8 mouse cellular contexts compared by ENCODE assay signal in genomic region chr7:80369967-80370431, GRCm38 (mm10). TPM values are rescaled to one million over a fixed set of nuclear protein-coding genes. Genes with fewer than 3 reads are reported as not detected.
DNase-seq lines count a peak whose midpoint lies in the region; ATAC-seq and TF ChIP-seq lines count a peak whose summit lies in the region.

No protein-coding gene starts in this region.

- peaks cover 28% of the 10 kb centered on the region for H3K36me3 ChIP-seq in heart, embryonic 15.5 days
- peaks cover 42% of the 10 kb centered on the region for H3K36me3 ChIP-seq in G1E (replicated peaks)
- peaks cover 16% of the 10 kb centered on the region for H3K36me3 ChIP-seq in heart, embryonic 16.5 days (ENCODE audit: control insufficient read depth, insufficient read depth)

- no peak for DNase-seq in heart, postnatal 10 days
- DNase-seq in G1E (ENCODE audit: low spot score): no peak
- DNase-seq in cerebellum, postnatal 14 days: no peak
- no peak for DNase-seq in spleen, postnatal 10 days (ENCODE audit: low spot score in 2 of 2)
- no peak for DNase-seq in ovary, postnatal 14 days (ENCODE audit: low spot score)

- peak overlapping the region; percentile 90 for H3K9ac ChIP-seq in heart, embryonic 15.5 days
- H3K9ac ChIP-seq in heart, embryonic 16.5 days (ENCODE audit: low read length): peak overlapping the region; percentile 96

- H3K27me3 ChIP-seq in heart, embryonic 15.5 days: no peaks in the 10 kb centered on the region
- H3K27me3 ChIP-seq in G1E (ENCODE audit: insufficient read depth, low read length): no peaks in the 10 kb centered on the region; the same call in 1 of the 2 replicates
- H3K27me3 ChIP-seq in heart, embryonic 16.5 days (ENCODE audit: control insufficient read depth, insufficient read depth, low read length): no peaks in the 10 kb centered on the region

- intact Hi-C loops in heart, postnatal 10 days (cut with DNase I): loop anchor here (1.0 to 2.0 kb wide), 2 partner anchors 30 to 229 kb away; no protein-coding TSS in a partner anchor

- peak overlapping the region; percentile 86 for H3K4me2 ChIP-seq in heart, embryonic 15.5 days
- H3K4me2 ChIP-seq in heart, embryonic 16.5 days (ENCODE audit: low read depth, low read length): peak overlapping the region; percentile 82

- H3K4me3 ChIP-seq in heart, embryonic 15.5 days: peak overlapping the region; percentile 95
- peak overlapping the region; percentile 82 for H3K4me3 ChIP-seq in G1E (ENCODE audit: low read depth, low read length)
- H3K4me3 ChIP-seq in heart, embryonic 16.5 days (ENCODE audit: low read length): peak overlapping the region; percentile 92

- no peaks in the 10 kb centered on the region for H3K9me3 ChIP-seq in heart, embryonic 15.5 days (replicated peaks)
- H3K9me3 ChIP-seq in G1E (replicated peaks): no peaks in the 10 kb centered on the region
- H3K9me3 ChIP-seq in heart, embryonic 16.5 days (replicated peaks; ENCODE audit: control insufficient read depth, low read length): no peaks in the 10 kb centered on the region

- peaks cover 28% of the 10 kb centered on the region for H3K4me1 ChIP-seq in heart, embryonic 15.5 days (replicated peaks)
- H3K4me1 ChIP-seq in G1E (ENCODE audit: insufficient read depth, low read depth, low read length): peaks cover 62% of the 10 kb centered on the region
- H3K4me1 ChIP-seq in heart, embryonic 16.5 days (ENCODE audit: control insufficient read depth, insufficient read depth, low read length): peaks cover 27% of the 10 kb centered on the region

- H3K27ac ChIP-seq in heart, embryonic 15.5 days: peak overlapping the region; percentile 93
- H3K27ac ChIP-seq in heart, embryonic 16.5 days (ENCODE audit: low read length): peak overlapping the region; percentile 93

- ATAC-seq in heart, embryonic 15.5 days (replicated peaks; ENCODE audit: insufficient number of reproducible peaks, insufficient read depth, low FRiP score, low read depth): peak; percentile 0; the same call in 1 of the 2 replicates
- ATAC-seq in G1E (ENCODE audit: extremely low read depth, insufficient number of reproducible peaks, low FRiP score, poor library complexity, severe bottlenecking): no peak
- no peak for ATAC-seq in heart, embryonic 16.5 days (replicated peaks; ENCODE audit: extremely low read depth, insufficient read depth, low FRiP score)
- peak; percentile 24; the same call in 1 of the 2 replicates for ATAC-seq in megakaryocyte, adult 5-6 weeks (ENCODE audit: poor library complexity, severe bottlenecking)

- TF ChIP-seq CTCF in G1E (IDR thresholded peaks at IDR 0.05; ENCODE audit: low read depth, low read length): no peak

- 45% methylated on average over 4 of the region's 4 CpGs for whole genome bisulfite sequencing in heart, embryonic 15.5 days
- 37% methylated on average over 4 of the region's 4 CpGs for WGBS in heart, embryonic 16.5 days

RNA-seq across cellular contexts. Expression of gene Man2a2, which starts 1.2 kb away (rescaled TPM):
- polyA plus RNA-seq in heart, embryonic 15.5 days (2015; fragmentation: Nextera tagmentation; extraction: Ambion mirVana): 15.1 and 21.1 TPM in 2 replicates
- 10 to 100 TPM; 70.5 to 72.0 TPM for total RNA-seq in heart, postnatal 10 days (2021)
- total RNA-seq in G1E (2014; fragmentation: Nextera tagmentation) (58.7 and 63.1 TPM in 2 replicates), G1E (2017) (49.3 and 57.3 TPM in 2 replicates)
- 31.7 and 37.0 TPM in 2 replicates for polyA plus RNA-seq in G1E (2012)
- polyA plus RNA-seq in heart, embryonic 16.5 days (2015; fragmentation: Nextera tagmentation; extraction: Ambion mirVana): 15.0 and 17.4 TPM in 2 replicates
- total RNA-seq in megakaryocyte, adult 5-6 weeks (2015): 23.3 and 25.3 TPM in 2 replicates
- total RNA-seq in megakaryocyte, adult 5-6 weeks (2017): 27.8 and 39.5 TPM in 2 replicates

RNA-seq across cellular contexts. Expression of gene Fes, which starts 17.7 kb away (rescaled TPM):
- 10.9 and 14.4 TPM in 2 replicates for polyA plus RNA-seq in heart, embryonic 15.5 days (2015; fragmentation: Nextera tagmentation; extraction: Ambion mirVana)
- 10 to 100 TPM; 19.9 to 21.7 TPM for total RNA-seq in heart, postnatal 10 days (2021)
- total RNA-seq in G1E (2014; fragmentation: Nextera tagmentation): 1.5 and 2.7 TPM in 2 replicates
- 5.4 TPM in 2 replicates for total RNA-seq in G1E (2017)
- polyA plus RNA-seq in G1E (2012): 3.4 and 4.9 TPM in 2 replicates
- 14.1 and 15.4 TPM in 2 replicates for polyA plus RNA-seq in heart, embryonic 16.5 days (2015; fragmentation: Nextera tagmentation; extraction: Ambion mirVana)
- total RNA-seq in megakaryocyte, adult 5-6 weeks (2015): 260 and 265 TPM in 2 replicates
- total RNA-seq in megakaryocyte, adult 5-6 weeks (2017): 252 and 267 TPM in 2 replicates

RNA-seq across cellular contexts. Expression of gene Hddc3, which starts 27.1 kb away (rescaled TPM):
- polyA plus RNA-seq in heart, embryonic 15.5 days (2015; fragmentation: Nextera tagmentation; extraction: Ambion mirVana): 16.1 and 17.4 TPM in 2 replicates
- total RNA-seq in heart, postnatal 10 days (2021): 10 to 100 TPM; 33.1 to 35.5 TPM
- 64.8 and 66.3 TPM in 2 replicates for total RNA-seq in G1E (2014; fragmentation: Nextera tagmentation)
- total RNA-seq in G1E (2017): 114 and 124 TPM in 2 replicates
- 48.9 and 55.0 TPM in 2 replicates for polyA plus RNA-seq in G1E (2012)
- polyA plus RNA-seq in heart, embryonic 16.5 days (2015; fragmentation: Nextera tagmentation; extraction: Ambion mirVana): 20.1 and 20.7 TPM in 2 replicates
- total RNA-seq in megakaryocyte, adult 5-6 weeks (2015): 6.7 and 8.5 TPM in 2 replicates
- total RNA-seq in megakaryocyte, adult 5-6 weeks (2017): 6.1 and 11.1 TPM in 2 replicates

RNA-seq across cellular contexts. Expression of gene Unc45a, which starts 29.2 kb away (rescaled TPM):
- 16.6 and 21.5 TPM in 2 replicates for polyA plus RNA-seq in heart, embryonic 15.5 days (2015; fragmentation: Nextera tagmentation; extraction: Ambion mirVana)
- total RNA-seq in heart, postnatal 10 days (2021): 10 to 100 TPM; 17.9 to 18.9 TPM
- total RNA-seq in G1E (2014; fragmentation: Nextera tagmentation) (14.9 and 19.9 TPM in 2 replicates), G1E (2017) (24.1 and 27.1 TPM in 2 replicates)
- 37.4 and 39.0 TPM in 2 replicates for polyA plus RNA-seq in G1E (2012)
- polyA plus RNA-seq in heart, embryonic 16.5 days (2015; fragmentation: Nextera tagmentation; extraction: Ambion mirVana): 20.6 and 25.3 TPM in 2 replicates
- 4.1 and 4.7 TPM in 2 replicates for total RNA-seq in megakaryocyte, adult 5-6 weeks (2015)
- total RNA-seq in megakaryocyte, adult 5-6 weeks (2017): 7.2 and 13.0 TPM in 2 replicates

RNA-seq across cellular contexts. Expression of gene Furin, which starts 35.2 kb away (rescaled TPM):
- polyA plus RNA-seq in heart, embryonic 15.5 days (2015; fragmentation: Nextera tagmentation; extraction: Ambion mirVana): 16.0 and 18.2 TPM in 2 replicates
- 100 to 1,000 TPM; 119 to 139 TPM for total RNA-seq in heart, postnatal 10 days (2021)
- 25.1 and 26.0 TPM in 2 replicates for total RNA-seq in G1E (2014; fragmentation: Nextera tagmentation)
- 16.2 and 21.3 TPM in 2 replicates for total RNA-seq in G1E (2017)
- polyA plus RNA-seq in G1E (2012): 30.4 and 33.0 TPM in 2 replicates
- polyA plus RNA-seq in heart, embryonic 16.5 days (2015; fragmentation: Nextera tagmentation; extraction: Ambion mirVana): 11.0 and 14.3 TPM in 2 replicates
- 28.0 and 34.1 TPM in 2 replicates for total RNA-seq in megakaryocyte, adult 5-6 weeks (2015)
- 13.8 and 21.3 TPM in 2 replicates for total RNA-seq in megakaryocyte, adult 5-6 weeks (2017)

Comparison
In these comparisons a context has a peak if more than half of its experiments do, and no peak if none do; other contexts are left out.
1. ATAC-seq: peak in heart, embryonic 15.5 days (single experiment) and megakaryocyte, adult 5-6 weeks (single experiment); none in G1E (single experiment) and heart, embryonic 16.5 days (single experiment).
2. RNA of gene Fes, which starts 17.7 kb away (total RNA-seq): 252 to 267 TPM in megakaryocyte, adult 5-6 weeks; 19.9 to 21.7 TPM in heart, postnatal 10 days and 1.5 to 5.4 TPM in G1E; every median in the first group is over 10 times any median in the second.
3. Peak in every context shown above with its lines, with median percentiles within 50 percentile points of each other: H3K4me3 ChIP-seq.